Mouse (Mus musculus): Measurements from ENCODE around the gene Tnfrsf8. TPM values are rescaled to one million over a fixed set of nuclear protein-coding genes. Genes with fewer than 3 reads are reported as not detected.
A peak's percentile ranks its signal among the peaks of the same experiment; 100 is the strongest.

Gene Tnfrsf8
- polyA plus RNA-seq, 1 experiment from 2014 or later: 13.6 TPM

- no peak for DNase-seq (ENCODE audit: low spot score)
Observed at GRCm38 (mm10) chr4:145271634-145272033, 43.3 kb downstream of the Tnfrsf8 start.

DNA sequence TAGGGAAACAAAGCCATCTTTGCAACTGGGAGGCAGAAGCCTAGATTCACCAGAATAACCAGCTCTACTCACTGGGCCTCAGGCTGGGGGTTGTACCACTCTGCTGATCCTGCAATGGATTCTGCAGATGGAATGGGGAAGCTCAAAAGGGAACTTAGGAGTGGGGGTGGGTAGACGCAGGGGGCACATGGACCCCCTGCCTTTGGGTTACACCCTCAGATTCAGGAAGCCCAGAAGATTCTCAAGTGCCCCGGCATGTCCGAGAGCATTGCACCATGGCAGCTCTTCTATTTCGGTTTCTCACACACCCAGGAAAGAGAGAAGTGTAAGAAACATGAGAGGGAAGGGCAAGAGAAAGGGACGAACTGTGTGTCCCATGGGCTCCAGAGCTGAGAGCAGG is 44.8 kb downstream of the Tnfrsf8 start:
- no peak for DNase-seq (ENCODE audit: low spot score)

GRCm38 (mm10) chr4:145267631-145268110 is 47.3 kb downstream of the Tnfrsf8 start:
- peak; percentile 26 for DNase-seq (ENCODE audit: low spot score)

- DNase-seq (ENCODE audit: low spot score): peak; percentile 55
Observed at GRCm38 (mm10) chr4:145266505-145266904, 48.5 kb downstream of the Tnfrsf8 start.

GRCm38 (mm10) chr4:145264761-145265160 is 50.2 kb downstream of the Tnfrsf8 start:
- DNase-seq (ENCODE audit: low spot score): no peak

- no peak for DNase-seq (ENCODE audit: low spot score)
Observed at GRCm38 (mm10) chr4:145263583-145263982, 51.4 kb downstream of the Tnfrsf8 start.

DNA sequence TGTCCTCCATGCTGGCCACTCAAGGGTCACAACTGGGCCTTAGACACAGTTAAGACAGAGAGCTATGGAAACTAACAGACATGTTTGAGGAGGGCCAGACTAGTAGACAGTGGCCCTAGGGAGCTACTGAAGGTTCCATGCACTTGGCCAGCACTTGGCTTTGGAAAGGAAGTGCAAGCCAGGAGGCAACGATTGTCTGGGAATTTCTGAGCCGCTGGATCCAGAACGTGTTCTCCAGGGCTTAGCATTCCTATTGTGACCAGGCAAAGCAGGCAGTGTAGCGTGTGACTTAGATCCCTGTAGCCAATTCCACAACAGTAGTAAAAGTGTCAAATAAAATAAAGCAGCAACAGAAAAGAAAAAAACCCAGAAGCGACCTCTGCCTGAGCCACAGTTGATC is 54.2 kb downstream of the Tnfrsf8 start:
- DNase-seq (ENCODE audit: low spot score): no peak

DNA sequence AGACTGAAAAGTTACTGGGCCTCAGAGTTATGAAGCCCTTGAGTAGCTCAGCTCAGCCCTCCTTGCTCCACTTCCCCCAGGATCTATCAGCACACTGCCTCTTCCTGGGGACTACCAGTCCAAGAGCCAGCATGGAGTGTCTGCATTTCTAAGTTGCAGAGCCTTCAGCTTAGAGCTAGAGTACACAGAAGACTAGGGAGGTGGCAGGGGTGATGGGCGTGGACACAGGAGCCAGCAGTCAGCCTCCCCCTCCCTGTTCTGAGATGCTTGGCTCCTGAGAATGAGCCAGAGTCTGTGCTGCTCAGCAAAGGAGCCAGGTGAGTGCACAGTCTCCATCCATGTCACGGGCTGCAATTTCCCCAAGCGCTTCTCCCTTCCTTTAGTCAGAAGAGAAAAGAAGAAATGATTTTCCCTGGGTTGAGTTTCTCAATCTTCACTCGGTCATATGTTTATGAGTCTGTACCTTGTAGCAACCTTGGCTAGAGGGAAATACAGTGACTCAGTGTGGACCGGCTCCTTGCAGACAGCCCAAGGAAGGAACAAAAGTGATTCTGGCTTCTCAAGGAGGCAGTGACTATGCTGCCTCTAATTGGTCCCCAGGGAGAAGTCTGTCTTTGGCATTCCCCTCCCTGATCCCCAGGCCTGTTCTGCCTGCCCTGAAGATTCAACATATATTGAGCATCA is 57.1 kb downstream of the Tnfrsf8 start:
- no peak for DNase-seq (ENCODE audit: low spot score)

GRCm38 (mm10) chr4:145256144-145256543 is 58.8 kb downstream of the Tnfrsf8 start:
- no peak for DNase-seq (ENCODE audit: low spot score)

GRCm38 (mm10) chr4:145254418-145254817 is 60.5 kb downstream of the Tnfrsf8 start:
- DNase-seq (ENCODE audit: low spot score): peak; percentile 57

DNA sequence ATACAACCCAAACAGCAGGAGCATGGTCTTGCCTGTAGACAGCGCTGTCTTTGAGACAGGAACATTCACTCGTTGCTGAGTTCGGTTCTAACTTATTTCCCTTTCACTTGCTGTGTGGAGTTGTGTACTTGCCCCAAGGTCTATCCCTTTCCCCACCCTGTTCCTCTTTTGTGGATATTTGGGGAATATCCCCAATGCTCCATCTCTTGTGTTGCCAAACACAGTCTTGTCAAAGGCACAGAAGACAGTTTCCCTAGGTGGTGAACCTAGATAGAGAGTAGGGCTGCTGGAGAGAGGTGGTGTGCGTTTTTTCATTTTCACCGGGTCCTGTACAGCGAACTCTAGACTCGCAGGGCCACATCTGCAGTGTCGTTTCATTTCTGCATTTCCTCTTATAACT is 62.4 kb downstream of the Tnfrsf8 start:
- DNase-seq (ENCODE audit: low spot score): no peak

DNA sequence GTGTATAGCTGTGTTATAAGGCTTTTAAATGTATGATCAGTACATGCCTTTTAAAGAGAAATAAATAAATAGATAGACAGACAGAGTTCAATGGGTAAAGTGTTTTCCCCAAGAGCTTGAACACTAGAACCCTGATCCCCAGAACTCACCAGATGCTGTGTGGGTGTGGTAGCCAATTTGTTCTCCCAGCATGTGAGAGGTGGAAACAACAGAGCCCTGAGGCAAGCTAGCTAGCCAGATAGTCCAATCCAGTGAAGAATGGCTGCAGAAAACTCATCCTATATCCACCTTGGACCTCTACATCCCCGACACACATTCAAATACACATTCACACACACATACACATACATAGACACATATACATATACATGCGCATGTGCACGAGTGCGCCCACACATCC is 63.4 kb downstream of the Tnfrsf8 start:
- DNase-seq (ENCODE audit: low spot score): no peak

DNA sequence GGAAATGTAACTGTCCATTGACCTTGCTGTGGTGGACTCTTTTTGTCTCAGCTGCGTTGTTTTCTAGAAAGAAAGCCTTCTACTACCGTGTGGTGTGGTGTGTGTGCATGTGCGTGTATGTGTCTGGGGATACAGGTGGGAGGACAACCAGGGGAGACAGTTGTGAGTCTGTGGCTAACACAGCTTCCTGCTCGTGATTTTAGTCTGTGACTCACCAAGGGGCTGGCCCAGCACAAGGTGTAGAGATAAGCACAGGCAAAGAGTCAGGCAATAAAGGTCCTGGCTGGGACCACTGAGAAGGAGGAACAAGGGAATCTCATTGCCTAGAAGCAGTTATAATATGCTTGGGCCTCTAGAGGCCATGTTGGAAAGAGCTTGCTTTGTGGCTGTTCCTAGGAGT is 65.0 kb downstream of the Tnfrsf8 start:
- peak; percentile 42 for DNase-seq (ENCODE audit: low spot score)

DNA sequence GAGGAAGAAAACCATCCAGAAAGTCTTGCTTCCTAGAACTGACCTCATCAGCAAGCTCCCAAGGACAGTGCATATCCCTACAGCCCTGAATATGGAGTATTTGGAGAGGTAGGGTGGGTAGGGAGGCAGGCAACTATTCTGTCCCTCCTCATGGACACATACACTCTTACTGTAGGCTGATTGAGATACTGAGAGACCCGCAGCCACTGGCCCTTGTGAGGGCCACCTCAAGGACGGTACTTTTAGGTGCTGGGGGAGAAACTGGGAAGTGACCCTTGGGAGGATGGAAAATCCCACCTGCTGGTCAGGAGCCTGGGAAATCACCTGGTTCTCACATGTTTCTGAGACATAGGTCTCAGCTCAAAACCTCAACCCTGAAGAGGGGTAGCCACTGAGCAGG is 67.4 kb downstream of the Tnfrsf8 start:
- no peak for DNase-seq (ENCODE audit: low spot score)

DNA sequence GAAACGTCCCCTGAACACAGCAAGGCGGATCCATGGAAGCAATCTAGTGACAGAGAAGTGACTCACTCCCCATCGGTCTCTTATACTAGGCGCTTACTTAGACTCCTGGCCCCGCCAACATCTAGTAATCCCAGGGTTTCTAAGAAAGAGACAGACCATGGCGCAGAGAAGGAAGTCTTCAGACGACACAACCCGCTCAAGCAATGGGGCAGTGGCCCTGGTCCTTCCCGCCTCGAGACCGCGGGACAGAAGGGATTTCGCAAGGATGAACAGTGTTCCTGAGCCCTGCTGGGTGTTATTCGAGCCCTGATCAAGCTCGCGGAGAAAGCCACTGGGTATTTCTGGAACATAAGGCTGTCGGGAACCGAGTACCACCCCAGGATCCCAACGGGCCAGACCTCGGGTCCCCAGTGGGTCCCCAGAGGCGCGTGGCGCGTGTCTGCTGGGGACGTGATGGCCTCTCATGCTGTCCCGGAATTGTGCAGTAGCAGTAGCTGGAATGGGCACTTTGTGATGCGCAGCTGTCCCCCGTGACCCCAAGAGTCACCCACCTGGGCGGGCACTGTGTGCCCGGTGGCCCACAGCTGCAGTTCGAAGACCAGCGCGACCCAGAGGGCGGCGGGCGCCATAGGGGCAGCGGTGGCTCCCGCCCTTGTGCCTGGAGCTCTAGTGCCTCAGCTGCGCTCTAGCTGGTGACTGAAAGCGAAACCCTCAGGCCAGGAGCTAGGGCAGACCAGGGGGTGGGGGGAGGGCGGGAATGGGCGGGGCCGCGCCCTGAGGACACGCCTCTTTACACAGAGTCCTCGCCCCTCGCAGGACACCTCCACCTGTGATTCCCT is 68.6 kb downstream of the Tnfrsf8 start, which contains the start of gene Tnfrsf1b:
Tnfrsf1b (minus strand) TSS at position 698 of the 839 bp plus-strand sequence.
- peak; percentile 72 for DNase-seq (ENCODE audit: low spot score)

DNA sequence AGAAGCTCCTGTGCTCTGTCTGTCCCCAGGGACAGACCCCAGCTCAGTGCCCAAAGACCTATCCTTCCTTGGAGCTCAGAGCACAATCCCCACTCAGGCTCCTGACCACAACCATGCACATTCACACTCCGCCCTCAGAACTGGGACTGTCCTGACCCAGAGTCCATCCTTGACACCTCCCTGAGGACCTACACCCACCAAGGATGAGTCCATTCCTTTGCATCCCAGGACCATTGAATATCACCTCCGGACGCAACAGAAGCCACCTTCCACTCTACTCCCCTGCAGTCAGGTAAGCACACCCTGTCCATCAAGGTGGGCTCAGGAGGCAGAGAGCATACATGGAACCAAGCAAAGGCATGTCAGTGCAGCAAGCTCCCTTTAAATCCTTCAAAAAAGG is 69.4 kb downstream of the Tnfrsf8 start:
- no peak for DNase-seq (ENCODE audit: low spot score)

DNA sequence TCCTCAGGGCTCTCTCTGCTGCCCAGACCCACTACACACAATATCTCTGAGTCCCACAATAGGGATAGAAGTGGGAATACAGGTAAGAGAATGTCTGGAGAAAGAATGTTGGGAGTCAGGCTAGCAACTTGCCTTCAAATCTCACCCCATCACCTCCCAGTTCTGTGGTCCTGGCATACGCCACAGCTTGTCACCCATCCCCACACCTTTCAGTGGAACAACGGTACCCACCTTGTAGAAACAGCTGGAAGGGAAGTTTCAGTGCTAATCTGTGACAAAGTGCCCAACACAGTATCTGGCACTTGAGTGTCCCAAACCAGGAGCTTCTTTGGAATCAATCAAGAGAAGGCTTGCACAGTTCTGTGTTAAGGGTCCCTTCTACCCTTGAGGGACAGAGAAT is 70.3 kb downstream of the Tnfrsf8 start:
- no peak for DNase-seq (ENCODE audit: low spot score)

DNA sequence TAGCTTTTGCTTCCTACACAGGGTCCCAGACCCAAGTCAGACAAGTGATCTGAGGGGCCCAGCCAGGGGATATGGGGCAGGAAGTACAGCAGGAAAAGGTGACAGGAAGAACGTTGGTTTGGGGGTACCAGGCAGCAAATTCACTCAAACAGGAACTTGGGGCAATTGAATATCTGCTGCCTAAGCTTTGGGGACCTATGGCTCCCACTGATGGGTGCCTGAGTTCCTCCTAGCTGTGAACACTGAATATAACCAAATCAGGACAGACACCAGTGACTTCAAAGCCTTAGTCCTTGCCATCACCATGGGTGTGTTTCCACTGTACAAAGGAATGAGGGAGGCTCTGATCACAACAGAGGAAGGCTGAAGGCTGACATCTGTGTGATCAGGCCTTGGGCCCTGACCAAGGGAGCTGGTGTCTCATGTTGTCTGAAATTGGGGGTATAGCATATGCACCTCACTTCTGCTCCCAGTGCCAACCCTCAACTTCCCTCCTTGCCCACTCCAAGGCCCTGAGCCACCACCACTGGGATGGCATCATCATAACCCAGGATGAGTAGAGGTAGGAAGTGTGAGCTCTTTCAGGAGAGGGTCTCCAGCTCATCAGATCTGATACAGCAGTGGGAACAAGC is 72.1 kb downstream of the Tnfrsf8 start:
- peak; percentile 43 for DNase-seq (ENCODE audit: low spot score)

DNA sequence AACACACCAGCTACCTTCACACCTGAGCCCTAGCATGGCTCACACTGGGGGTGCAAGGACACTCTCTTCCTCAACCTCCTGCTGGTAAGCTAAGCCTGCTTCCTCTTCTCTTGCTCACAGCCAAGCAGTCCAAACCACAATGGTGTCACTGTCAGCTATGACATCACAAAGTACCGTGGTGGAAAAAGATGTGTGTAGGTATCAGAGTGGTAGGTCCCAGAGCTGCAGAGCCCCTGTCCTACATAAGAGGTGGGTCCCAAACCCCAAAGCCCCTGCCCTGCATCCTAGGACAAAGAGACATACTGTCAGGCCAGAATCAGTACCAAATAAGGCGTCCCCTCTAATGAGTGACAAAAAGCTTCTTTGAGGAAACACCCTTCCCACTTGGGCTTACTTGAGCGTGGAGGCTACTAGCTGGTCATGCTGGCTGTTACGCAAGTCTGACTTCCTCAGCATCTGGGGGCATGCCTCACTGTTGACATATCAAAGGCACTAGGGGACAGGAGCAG is 74.2 kb downstream of the Tnfrsf8 start:
- peak; percentile 77 for DNase-seq (ENCODE audit: low spot score)

GRCm38 (mm10) chr4:145239049-145239830 is 75.7 kb downstream of the Tnfrsf8 start:
- DNase-seq (ENCODE audit: low spot score): no peak

DNA sequence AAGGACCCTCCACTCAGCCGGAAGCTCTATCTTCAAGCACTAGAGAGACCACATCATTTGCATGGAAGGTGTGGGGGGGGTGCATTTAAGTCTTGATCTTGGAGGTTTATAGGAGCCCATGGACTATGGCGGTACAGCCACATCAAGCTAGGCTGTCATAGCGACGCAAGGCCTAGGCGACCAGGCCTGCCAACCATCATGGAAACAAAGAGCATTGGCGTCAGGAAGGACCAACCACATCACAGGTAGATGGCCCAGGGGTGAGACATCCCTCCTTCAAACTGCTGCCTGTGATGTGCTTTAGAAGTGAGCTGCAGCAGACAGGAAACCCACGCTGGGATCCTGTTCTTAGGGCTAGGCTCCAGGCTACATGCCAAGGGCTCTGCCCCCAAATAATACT is 78.9 kb downstream of the Tnfrsf8 start:
- DNase-seq (ENCODE audit: low spot score): peak; percentile 80

Measured in thymus, postnatal 0 days (tissue).